Mouse (Mus musculus): ENCODE measurements at regions not wholly inside any gene's neighbourhood (a gene's known extent, or its start where the extent isn't known, plus 50 kb on each side); places are given as distances from the start of the nearest gene placed in this dataset.

GRCm38 (mm10) chr12:25826451-25826850 is 588.6 kb downstream of the Rnf144a start:
- TF ChIP-seq CTCF (IDR thresholded peaks at IDR 0.05; ENCODE audit: borderline replicate concordance, insufficient read depth, low read depth, low read length) (no peak), POLR2A (IDR thresholded peaks at IDR 0.05; ENCODE audit: borderline replicate concordance, insufficient read depth, low read length) (no peak)
